Mouse (Mus musculus) hematopoietic stem cell, adult 5-6 weeks (primary cell): ENCODE data around the gene Cstf1. TPM values are rescaled to one million over a fixed set of nuclear protein-coding genes. Genes with fewer than 3 reads are reported as not detected.
A peak's percentile ranks its signal among the peaks of the same experiment; 100 is the strongest.

Experiments
- ATAC-seq, 2 experiments: fragments of 125-278 bp in 1 of 2; replicated peaks in 1 of 2; 2 replicates each; pipeline ENCODE4 v1.8.0; 2016 to 2017; ENCODE audit warnings: inconsistent platforms in 2 of 2, mild to moderate bottlenecking in 2 of 2, moderate number of reproducible peaks in 2 of 2, low read depth in 1 of 2, moderate TSS enrichment in 1 of 2; ENCODE audit not compliant: low FRiP score in 2 of 2, poor library complexity in 2 of 2, severe bottlenecking in 2 of 2, insufficient read depth in 1 of 2, low TSS enrichment in 1 of 2
- total RNA-seq: library from RNA; stranded (forward); fragments of 172-1452, 232-1000 nt; gene quantifications from 2 replicates; pipeline ENCODE4 v1.2.3, GENCODE M21; 2017

The Cstf1 gene
- total RNA-seq, 1 experiment from 2014 or later, result 28.4 TPM

- ATAC-seq, result no peak
These were observed 33.8 kb downstream of the Cstf1 start for GRCm38 (mm10) chr2:172404239-172404638.

GRCm38 (mm10) chr2:172405011-172405410 is 34.5 kb downstream of the Cstf1 start:
- ATAC-seq, result no peak

- ATAC-seq, result no peak
These were observed 35.7 kb downstream of the Cstf1 start for GRCm38 (mm10) chr2:172406173-172406572.

- no peak for ATAC-seq
These were observed 37.0 kb downstream of the Cstf1 start for GRCm38 (mm10) chr2:172407499-172407898.

GRCm38 (mm10) chr2:172410686-172411085 is 40.2 kb downstream of the Cstf1 start:
- no peak for ATAC-seq

GRCm38 (mm10) chr2:172411091-172411490 is 40.6 kb downstream of the Cstf1 start:
- no peak for ATAC-seq

- ATAC-seq, result peak; percentile 74 to 90
These were observed 42.0 kb downstream of the Cstf1 start for GRCm38 (mm10) chr2:172412454-172412853.

- ATAC-seq, result no peak
These were observed 42.8 kb downstream of the Cstf1 start for GRCm38 (mm10) chr2:172413273-172413672.

GRCm38 (mm10) chr2:172413894-172414293 is 43.4 kb downstream of the Cstf1 start:
- ATAC-seq, result no peak

GRCm38 (mm10) chr2:172416218-172416617 is 45.7 kb downstream of the Cstf1 start:
- no peak for ATAC-seq

- no peak for ATAC-seq
These were observed 46.4 kb downstream of the Cstf1 start for GRCm38 (mm10) chr2:172416876-172417275.

GRCm38 (mm10) chr2:172418208-172418607 is 47.7 kb downstream of the Cstf1 start:
- ATAC-seq, result no peak

GRCm38 (mm10) chr2:172430609-172431008 is 60.1 kb downstream of the Cstf1 start:
- peak; percentile 61 to 74 for ATAC-seq

Other genes with a start within 250 kb of the Cstf1 start
- not detected in 2 replicates for gene Mc3r, start 122.2 kb upstream of the Cstf1 start, total RNA-seq
- gene Fam210b, start 25.1 kb upstream of the Cstf1 start, total RNA-seq, result 4.8 and 5.3 TPM in 2 replicates
- gene Aurka, start 146 bp upstream of the Cstf1 start, total RNA-seq, result 42.8 and 50.7 TPM in 2 replicates
- gene Cass4, start 23.1 kb downstream of the Cstf1 start, total RNA-seq, result 1.0 and 2.7 TPM in 2 replicates
- gene Rtf2, start 69.9 kb downstream of the Cstf1 start, total RNA-seq, result 159 and 187 TPM in 2 replicates
- gene Gcnt7, start 87.9 kb downstream of the Cstf1 start, total RNA-seq, result 0.13 and 0.15 TPM in 2 replicates
- gene Fam209, start 101.8 kb downstream of the Cstf1 start, total RNA-seq, result 3.1 and 3.4 TPM in 2 replicates
- gene Tfap2c, start 178.9 kb downstream of the Cstf1 start, total RNA-seq, result not detected in 2 replicates